Mouse (Mus musculus) CH12.LX (cell line): ENCODE data around the gene Ttc3. TPM values are rescaled to one million over a fixed set of nuclear protein-coding genes. Genes with fewer than 3 reads are reported as not detected.

Experiments
- DNase-seq: peaks from one replicate; pipeline ENCODE4 v3.0.0-alpha.2; 2013; ENCODE audit errors: extremely low read depth
- H3K27ac ChIP-seq: 2 replicates; pipeline ENCODE4 v1.5.1; 2012; ENCODE audit warnings: low read depth, mild to moderate bottlenecking, control low read depth, moderate library complexity; ENCODE audit not compliant: insufficient read depth
- H3K27me3 ChIP-seq: replicated peaks from 2 replicates; pipeline ENCODE3; 2012; ENCODE audit warnings: inconsistent platforms
- H3K36me3 ChIP-seq, 2 experiments: replicated peaks in 1 of 2; 2 replicates each; pipeline versions ENCODE3 to v1.6.1; 2012; ENCODE audit warnings: inconsistent platforms in 1 of 2, low read length in 1 of 2, mild to moderate bottlenecking in 1 of 2, mixed read lengths in 1 of 2, moderate library complexity in 1 of 2; ENCODE audit not compliant: control insufficient read depth in 1 of 2, insufficient read depth in 1 of 2
- H3K4me1 ChIP-seq, 2 experiments: 2 replicates each; pipeline ENCODE4 v1.6.1; 2012; ENCODE audit warnings: inconsistent platforms in 1 of 2, moderate library complexity in 1 of 2; ENCODE audit not compliant: insufficient read depth in 2 of 2, control insufficient read depth in 1 of 2
- H3K4me2 ChIP-seq: 2 replicates; pipeline ENCODE4 v1.6.1; 2012; ENCODE audit warnings: low read depth, mild to moderate bottlenecking, control low read depth; ENCODE audit not compliant: poor library complexity, insufficient read depth, severe bottlenecking
- H3K4me3 ChIP-seq, 3 experiments: fragments of 150-350 bp in 1 of 3; sonication (generic) in 1 of 3; replicated peaks in 1 of 3; 2 replicates each; pipeline versions ENCODE3 to v1.5.1; 2011 to 2012; ENCODE audit warnings: low read depth in 2 of 3, low read length in 2 of 3, mild to moderate bottlenecking in 2 of 3, moderate library complexity in 2 of 3, control low read depth in 1 of 3, improper control_type of control experiment in 1 of 3, inconsistent platforms in 1 of 3, mixed read lengths in 1 of 3; ENCODE audit not compliant: poor library complexity in 1 of 3
- H3K79me2 ChIP-seq: replicated peaks from 2 replicates; pipeline ENCODE4 v1.6.1; 2012; ENCODE audit warnings: mild to moderate bottlenecking, moderate library complexity; ENCODE audit not compliant: control insufficient read depth, poor library complexity, insufficient read depth, severe bottlenecking; ENCODE audit errors: extremely low read depth
- H3K9ac ChIP-seq: 2 replicates; pipeline ENCODE4 v1.6.1; 2012; ENCODE audit warnings: low read depth, mild to moderate bottlenecking, control low read depth, moderate library complexity; ENCODE audit not compliant: insufficient read depth
- H3K9me3 ChIP-seq: replicated peaks from 2 replicates; pipeline ENCODE3; 2012; ENCODE audit warnings: low read length, inconsistent platforms, mixed read lengths
- BHLHE40 ChIP-seq: IDR thresholded peaks from 2 replicates; pipeline ENCODE4 v1.6.1; 2011; ENCODE audit warnings: mild to moderate bottlenecking, low read depth, low read length, improper control_type of control experiment
- CHD1 ChIP-seq: IDR thresholded peaks from 2 replicates; pipeline ENCODE4 v1.6.1; 2012; ENCODE audit warnings: low read depth, low read length, improper control_type of control experiment, inconsistent platforms
- CTCF ChIP-seq, 2 experiments: IDR thresholded peaks in 1 of 2; conservative IDR thresholded peaks in 1 of 2; 2 replicates each; pipeline ENCODE4 v1.5.1; 2011 to 2012; ENCODE audit warnings: low read depth in 2 of 2, low read length in 2 of 2, improper control_type of control experiment in 1 of 2, inconsistent platforms in 1 of 2, mild to moderate bottlenecking in 1 of 2, moderate library complexity in 1 of 2
- ETS1 ChIP-seq: conservative IDR thresholded peaks from 2 replicates; pipeline ENCODE4 v1.6.1; 2012; ENCODE audit warnings: low read depth, mild to moderate bottlenecking, inconsistent platforms, low read length, improper control_type of control experiment, moderate library complexity
- JUND ChIP-seq: conservative IDR thresholded peaks from 2 replicates; pipeline ENCODE4 v1.6.1; 2011; ENCODE audit warnings: low read depth, low read length, improper control_type of control experiment
- KAT2A ChIP-seq: IDR thresholded peaks from 2 replicates; pipeline ENCODE4 v1.6.1; 2012; ENCODE audit warnings: low read length, improper control_type of control experiment, inconsistent platforms; ENCODE audit not compliant: insufficient replicate concordance
- MAFK ChIP-seq: IDR thresholded peaks from 2 replicates; pipeline ENCODE4 v1.6.1; 2011; ENCODE audit warnings: low read length, improper control_type of control experiment; ENCODE audit not compliant: insufficient replicate concordance
- MEF2A ChIP-seq: IDR thresholded peaks from 2 replicates; pipeline ENCODE4 v1.6.1; 2014; ENCODE audit warnings: low read depth, mild to moderate bottlenecking, inconsistent platforms, low read length, improper control_type of control experiment, borderline replicate concordance
- NELFE ChIP-seq: IDR thresholded peaks from 2 replicates; pipeline ENCODE4 v1.6.1; 2011; ENCODE audit warnings: low read depth, low read length, improper control_type of control experiment
- NRF1 ChIP-seq: IDR thresholded peaks from 2 replicates; pipeline ENCODE4 v1.6.1; 2014; ENCODE audit warnings: low read depth, mild to moderate bottlenecking, inconsistent platforms, low read length, improper control_type of control experiment, moderate library complexity
- PAX5 ChIP-seq: IDR thresholded peaks from 2 replicates; pipeline ENCODE4 v1.6.1; 2012; ENCODE audit warnings: low read length, inconsistent platforms, mixed read lengths
- POLR2A ChIP-seq: IDR thresholded peaks from 2 replicates; pipeline ENCODE4 v1.6.1; 2011; ENCODE audit warnings: low read depth, mild to moderate bottlenecking, improper control_type of control experiment, low read length
- RAD21 ChIP-seq: IDR thresholded peaks from 2 replicates; pipeline ENCODE4 v1.6.1; 2011; ENCODE audit warnings: low read depth, mild to moderate bottlenecking, low read length, improper control_type of control experiment, moderate library complexity
- SMC3 ChIP-seq: IDR thresholded peaks from 2 replicates; pipeline ENCODE4 v1.6.1; 2011; ENCODE audit warnings: low read depth, low read length, improper control_type of control experiment
- TBP ChIP-seq: conservative IDR thresholded peaks from 2 replicates; pipeline ENCODE4 v1.6.1; 2011; ENCODE audit warnings: low read depth, low read length, improper control_type of control experiment
- TCF12 ChIP-seq: IDR thresholded peaks from 2 replicates; pipeline ENCODE4 v1.6.1; 2014; ENCODE audit warnings: low read depth, mild to moderate bottlenecking, inconsistent platforms, low read length, improper control_type of control experiment
- UBTF ChIP-seq: IDR thresholded peaks from 2 replicates; pipeline ENCODE4 v1.6.1; 2012; ENCODE audit warnings: low read depth, mild to moderate bottlenecking, inconsistent platforms, low read length, improper control_type of control experiment, moderate library complexity
- ZC3H11A ChIP-seq: IDR thresholded peaks from 2 replicates; pipeline ENCODE4 v1.6.1; 2012; ENCODE audit warnings: low read depth, mild to moderate bottlenecking, inconsistent platforms, low read length, improper control_type of control experiment
- dilution Hi-C: fragments of 300-500 bp; cut with MboI; formaldehyde crosslinking; loops from 2 replicates; pipeline ENCODE4 v1.14.3; 2020; ENCODE audit warnings: low sequenced_read_pairs; ENCODE audit not compliant: extremely low pct_unique_long_range_greater_than_20kb, extremely low pct_ligation_motif_present
- in situ Hi-C: fragments of 300-500 bp; cut with MboI; formaldehyde crosslinking; loops from 3 replicates; pipeline ENCODE4 v1.14.3; 2019; ENCODE audit warnings: low sequenced_read_pairs, low pct_ligation_motif_present, low pct_unique_long_range_greater_than_20kb, mixed read lengths
- polyA plus RNA-seq: library from polyadenylated mRNA; unstranded; fragments of >175 nt; gene quantifications from 2 replicates; pipeline ENCODE4 v1.2.1, GENCODE M21; 2012; ENCODE audit warnings: low read depth; ENCODE audit not compliant: insufficient read length
- total RNA-seq, 2 experiments: library from RNA; depleted of rRNA; stranded (reverse); fragments of 300-350 nt in 1 of 2; fragments of >200 nt in 1 of 2; gene quantifications; 2 replicates each; pipeline ENCODE4 v1.2.3; 2012 to 2014

Gene Ttc3
- total and polyA plus RNA-seq, 3 experiments = 59.0 to 74.5 (median 73.4) TPM

DNA sequence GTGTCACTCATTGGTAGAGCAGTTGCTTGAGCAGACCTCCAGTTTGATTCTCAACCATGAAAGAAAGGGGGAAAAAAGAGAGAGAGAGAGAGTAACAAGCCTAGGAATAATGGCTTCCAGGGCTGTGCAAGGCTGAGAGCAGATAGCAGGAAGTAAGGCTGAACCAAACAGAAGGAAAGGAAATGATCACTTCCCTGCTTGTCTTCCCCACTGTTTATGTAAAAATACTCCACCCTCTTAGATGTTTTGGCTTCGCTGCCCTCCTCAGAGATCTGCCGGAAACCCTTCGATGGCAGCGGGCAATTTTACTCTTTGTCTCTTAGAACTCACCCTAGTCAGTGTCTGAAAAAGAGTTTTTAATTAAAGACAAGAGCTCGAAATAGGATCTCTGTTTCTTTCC lies 46.7 kb upstream of the Ttc3 start (continued):
- no peak for TF ChIP-seq ETS1

DNA sequence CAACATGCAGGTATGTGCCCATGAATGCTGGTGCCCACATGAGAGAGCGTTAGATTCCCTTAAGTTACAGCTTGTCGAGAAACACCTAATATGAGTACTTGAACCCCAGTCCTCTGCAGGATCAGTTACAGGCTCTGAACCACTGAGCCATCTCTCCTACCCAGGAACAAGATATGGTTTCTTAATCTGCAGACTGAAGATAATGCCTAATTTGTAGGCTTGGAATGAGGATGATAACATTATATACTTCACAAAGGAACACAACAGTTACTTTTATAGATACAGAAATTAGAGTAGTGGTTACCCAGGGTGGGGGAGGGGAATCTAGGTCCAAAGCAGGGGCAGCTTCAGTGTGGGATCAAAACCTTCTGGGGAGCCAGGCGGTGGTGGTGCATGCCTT lies 44.4 kb upstream of the Ttc3 start:
- H3K27me3 ChIP-seq = no peaks in the 10 kb centered on the region
- no peak overlapping the region for H3K4me3 ChIP-seq
- no peak overlapping the region for H3K4me2 ChIP-seq
- H3K4me1 ChIP-seq = peaks cover 5 to 36% of the 10 kb centered on the region in 2 experiments
- H3K9me3 ChIP-seq = peaks cover 4% of the 10 kb centered on the region
- no peak overlapping the region for H3K9ac ChIP-seq
- TF ChIP-seq RAD21 = no peak
- no peak for TF ChIP-seq KAT2A
- TF ChIP-seq MAFK = no peak
- TF ChIP-seq PAX5 = no peak
- no peak for TF ChIP-seq ZC3H11A
- no peak for TF ChIP-seq MEF2A
- TF ChIP-seq JUND = no peak
- H3K27ac ChIP-seq = no peak overlapping the region
- dilution Hi-C loops = no loop called here
- DNase-seq = no peak
- no peaks in the 10 kb centered on the region for H3K36me3 ChIP-seq
- H3K79me2 ChIP-seq = no peaks in the 10 kb centered on the region
- in situ Hi-C loops = no loop called here

DNA sequence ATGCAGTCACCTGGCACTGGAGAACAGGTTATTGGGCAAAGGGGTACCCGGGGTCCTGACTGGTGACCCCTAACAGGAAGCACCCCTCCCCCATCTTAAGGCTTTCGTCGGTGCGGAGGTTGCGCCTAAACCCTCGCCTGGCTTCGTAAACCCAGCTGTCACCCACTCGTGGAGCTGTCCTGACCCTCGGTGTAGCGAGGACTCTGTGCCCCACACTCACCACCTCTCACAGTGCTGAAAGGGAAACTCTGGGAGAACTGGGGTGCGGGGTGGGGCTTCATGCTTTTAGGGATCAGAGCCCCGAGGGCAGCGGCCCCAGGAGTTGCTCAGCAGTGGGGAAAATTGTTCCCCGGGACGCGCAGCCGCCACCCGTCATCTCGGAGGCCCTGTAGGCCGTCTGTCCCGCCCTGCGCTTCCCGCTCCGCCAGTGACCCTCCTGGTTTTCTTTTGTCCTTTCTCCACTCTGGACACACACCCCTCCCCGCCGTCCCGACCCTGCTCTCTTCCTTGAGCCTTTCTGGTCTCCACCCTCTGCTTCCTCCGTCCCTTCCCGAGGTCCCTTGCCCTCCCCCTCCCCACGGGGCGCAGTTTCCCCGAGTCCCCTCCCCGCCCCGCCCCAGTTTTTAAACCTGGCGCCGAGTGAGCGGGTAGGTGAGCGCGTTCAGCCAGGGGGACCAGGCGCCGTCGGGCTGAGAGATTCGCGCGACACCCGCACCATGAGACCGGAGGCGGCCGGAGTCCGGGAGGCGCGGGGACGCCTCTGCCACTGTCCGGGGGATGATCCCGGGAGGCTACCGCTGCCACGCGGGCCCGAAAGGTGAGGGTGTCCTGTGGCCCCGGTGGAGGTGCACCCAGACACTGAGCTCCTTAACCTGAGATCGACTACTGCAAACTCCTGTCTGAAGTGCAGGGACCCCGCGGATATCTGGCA lies 42.4 kb upstream of the Ttc3 start, which contains the start of gene Ripply3:
Gene Ripply3, plus strand, starts transcription at position 640 of the 931 bp plus-strand sequence.
- no peak for DNase-seq
- in situ Hi-C loops = no loop called here
- H3K4me3 ChIP-seq = peak within 1 kb of the TSS in 2 of 3 experiments; percentile 21 to 66
- dilution Hi-C loops = no loop called here
- H3K27ac ChIP-seq = peak within 1 kb of the TSS; percentile 42
- peak within 1 kb of the TSS; percentile 70 for H3K4me2 ChIP-seq
- TF ChIP-seq NRF1 = peak; percentile 39; the same call in 1 of the 2 replicates
- no peak for TF ChIP-seq CHD1
- TF ChIP-seq ZC3H11A = no peak
- TF ChIP-seq BHLHE40 = 0 out of 2 replicates have a peak, but pooled peaks have one; percentile 2
- TF ChIP-seq SMC3 = no peak
- TF ChIP-seq CTCF (conservative IDR thresholded peaks at IDR 0.05 in 1 of 2, IDR thresholded peaks at IDR 0.05 in 1 of 2; ENCODE audit: low read depth in 2 of 2, low read length in 2 of 2) = no peak
- TF ChIP-seq TBP = no peak
- TF ChIP-seq UBTF = peak; percentile 22; the same call in 1 of the 2 replicates
- no peak for TF ChIP-seq TCF12
- TF ChIP-seq POLR2A = no peak
- TF ChIP-seq MEF2A = no peak
- 0 out of 2 replicates have a peak, but pooled peaks have one; percentile 11 for TF ChIP-seq NELFE
- no peaks in the 10 kb centered on the region for H3K36me3 ChIP-seq
- H3K9ac ChIP-seq = peak within 1 kb of the TSS; percentile 55
- no peaks in the 10 kb centered on the region for H3K79me2 ChIP-seq
- peaks cover 7 to 42% of the 10 kb centered on the region in 2 experiments for H3K4me1 ChIP-seq
- H3K9me3 ChIP-seq = no peaks in the 10 kb centered on the region
- no peaks in the 10 kb centered on the region for H3K27me3 ChIP-seq
